8 mouse cellular contexts compared by ENCODE assay signal in genomic region chr12:113001133-113001474, GRCm38 (mm10). TPM values are rescaled to one million over a fixed set of nuclear protein-coding genes. Genes with fewer than 3 reads are reported as not detected.
DNase-seq lines count a peak whose midpoint lies in the region; ATAC-seq and TF ChIP-seq lines count a peak whose summit lies in the region.

No protein-coding gene starts in this region.

- TF ChIP-seq CTCF in heart, adult 2 months (IDR thresholded peaks at IDR 0.05): no peak
- no peak for TF ChIP-seq CTCF in CH12.LX (conservative IDR thresholded peaks at IDR 0.05 in 1 of 2, IDR thresholded peaks at IDR 0.05 in 1 of 2; ENCODE audit: low read depth in 2 of 2, low read length in 2 of 2)

- no peaks in the 10 kb centered on the region for H3K36me3 ChIP-seq in heart, adult 2 months (ENCODE audit: control insufficient read depth, insufficient read depth, low read length)
- peaks cover 9 to 19% of the 10 kb centered on the region in 2 experiments for H3K36me3 ChIP-seq in CH12.LX (replicated peaks in 1 of 2; ENCODE audit: control insufficient read depth in 1 of 2, insufficient read depth in 1 of 2, low read length in 1 of 2)
- H3K36me3 ChIP-seq in forebrain, embryonic 16.5 days (ENCODE audit: control insufficient read depth, insufficient read depth): no peaks in the 10 kb centered on the region
- H3K36me3 ChIP-seq in macrophage (ENCODE audit: inconsistent target): no peaks in the 10 kb centered on the region

- H3K4me2 ChIP-seq in CH12.LX (ENCODE audit: insufficient read depth, low read depth, poor library complexity, severe bottlenecking): peak overlapping the region; percentile 75
- peak overlapping the region; percentile 65 for H3K4me2 ChIP-seq in forebrain, embryonic 16.5 days (ENCODE audit: low read length)

- in situ Hi-C loops in CH12.LX (cut with MboI; ENCODE audit: low pct_ligation_motif_present, low pct_unique_long_range_greater_than_20kb, low sequenced_read_pairs): loop anchor here (10.0 kb wide), 2 partner anchors 54 to 84 kb away; no protein-coding TSS in a partner anchor

- dilution Hi-C loops in CH12.LX (cut with MboI; ENCODE audit: extremely low pct_ligation_motif_present, extremely low pct_unique_long_range_greater_than_20kb, low sequenced_read_pairs): no loop called here

- ATAC-seq in forebrain, embryonic 16.5 days: no peak

- peaks cover 5% of the 10 kb centered on the region for H3K4me1 ChIP-seq in heart, adult 2 months (ENCODE audit: control insufficient read depth, insufficient read depth, low read length)
- peaks cover 4 to 19% of the 10 kb centered on the region in 2 experiments; a peak in 3 of 4 replicates for H3K4me1 ChIP-seq in CH12.LX (ENCODE audit: control insufficient read depth in 1 of 2, insufficient read depth in 2 of 2)
- peaks cover 18% of the 10 kb centered on the region for H3K4me1 ChIP-seq in forebrain, embryonic 16.5 days (replicated peaks; ENCODE audit: control insufficient read depth, insufficient read depth, low read length)

- no peak; the same call in 1 of the 2 replicates for TF ChIP-seq POLR2A in heart, adult 2 months (IDR thresholded peaks at IDR 0.05; ENCODE audit: insufficient read depth, low read depth, low read length)
- no peak for TF ChIP-seq POLR2A in CH12.LX (IDR thresholded peaks at IDR 0.05; ENCODE audit: low read depth, low read length)

- no peak for TF ChIP-seq EP300 in heart, adult 2 months (IDR thresholded peaks at IDR 0.05; ENCODE audit: insufficient read depth, low read depth, low read length)
- 0 out of 2 replicates have a peak, but pooled peaks have one; percentile 16 for TF ChIP-seq EP300 in CH12.LX (IDR thresholded peaks at IDR 0.05; ENCODE audit: low read length)

- peak overlapping the region; percentile 58 for H3K9ac ChIP-seq in heart, adult 2 months (ENCODE audit: low read depth, low read length)
- peak overlapping the region; percentile 58 for H3K9ac ChIP-seq in CH12.LX (ENCODE audit: insufficient read depth, low read depth)
- peak overlapping the region; percentile 97 for H3K9ac ChIP-seq in forebrain, embryonic 16.5 days (replicated peaks; ENCODE audit: low read depth, low read length)

- TF ChIP-seq RAD21 in CH12.LX (IDR thresholded peaks at IDR 0.05; ENCODE audit: low read depth, low read length): no peak

- DNase-seq in heart, adult 2 months: no peak
- no peak for DNase-seq in heart, adult 11 months
- DNase-seq in CH12.LX (ENCODE audit: extremely low read depth): no peak
- no peak for DNase-seq in ovary, postnatal 10 days (ENCODE audit: low spot score)
- no peak for DNase-seq in urinary bladder, postnatal 25 days (ENCODE audit: low spot score)
- no peak for DNase-seq in layer of hippocampus, adult 9-10 months (ENCODE audit: low spot score)

- no peaks in the 10 kb centered on the region for H3K9me3 ChIP-seq in CH12.LX (replicated peaks; ENCODE audit: low read length)
- no peaks in the 10 kb centered on the region for H3K9me3 ChIP-seq in forebrain, embryonic 16.5 days (ENCODE audit: control insufficient read depth, low read length)

- H3K79me2 ChIP-seq in heart, adult 2 months (replicated peaks; ENCODE audit: control insufficient read depth, insufficient read depth, low read length): peaks cover 8% of the 10 kb centered on the region
- H3K79me2 ChIP-seq in CH12.LX (replicated peaks; ENCODE audit: control insufficient read depth, extremely low read depth, insufficient read depth, poor library complexity, severe bottlenecking) (peaks cover 18% of the 10 kb centered on the region), macrophage (ENCODE audit: inconsistent target) (peaks cover 39% of the 10 kb centered on the region)

- H3K4me3 ChIP-seq in heart, adult 2 months: peak overlapping the region; percentile 36
- H3K4me3 ChIP-seq in CH12.LX (replicated peaks in 1 of 3; ENCODE audit: low read depth in 2 of 3, low read length in 2 of 3, poor library complexity in 1 of 3) (peak overlapping the region; percentile 59 to 81 (median 77)), macrophage (ENCODE audit: inconsistent target) (peak overlapping the region; percentile 62)
- peak overlapping the region; percentile 92 for H3K4me3 ChIP-seq in forebrain, embryonic 16.5 days (replicated peaks; ENCODE audit: low read length)

- peak overlapping the region; percentile 90 for H3K27ac ChIP-seq in heart, adult 2 months
- H3K27ac ChIP-seq in CH12.LX (ENCODE audit: insufficient read depth, low read depth): no peak overlapping the region
- H3K27ac ChIP-seq in forebrain, embryonic 16.5 days (ENCODE audit: low read length): peak overlapping the region; percentile 94
- H3K27ac ChIP-seq in macrophage: peak overlapping the region; percentile 68

- WGBS in heart, adult 2 months: 3% methylated on average over 5 of the region's 5 CpGs
- 7% methylated on average over 5 of the region's 5 CpGs for WGBS in forebrain, embryonic 16.5 days
- 0% methylated on average over 5 of the region's 5 CpGs for WGBS in macrophage (ENCODE audit: missing documents)

- H3K27me3 ChIP-seq in heart, adult 2 months (ENCODE audit: control insufficient read depth, insufficient read depth, low read length): no peaks in the 10 kb centered on the region
- H3K27me3 ChIP-seq in CH12.LX (replicated peaks): peaks cover 7% of the 10 kb centered on the region
- no peaks in the 10 kb centered on the region for H3K27me3 ChIP-seq in forebrain, embryonic 16.5 days (replicated peaks; ENCODE audit: control insufficient read depth, insufficient read depth, low read length)

- intact Hi-C loops in heart, adult 2 months (cut with DNase I): loop anchor here (1.0 to 2.0 kb wide), 3 partner anchors 13 to 142 kb away; partner anchors contain the start of genes Btbd6 and Pacs2

TF ChIP-seq in CH12.LX, 34 proteins besides CTCF, POLR2A, EP300 and RAD21:
- no peak for TF ChIP-seq TBP (conservative IDR thresholded peaks at IDR 0.05; ENCODE audit: low read depth, low read length)
- TF ChIP-seq POLR2AphosphoS2 (IDR thresholded peaks at IDR 0.05; ENCODE audit: low read depth, low read length): no peak
- TF ChIP-seq KAT2A (IDR thresholded peaks at IDR 0.05; ENCODE audit: insufficient replicate concordance, low read length): no peak
- TF ChIP-seq ZKSCAN1 (IDR thresholded peaks at IDR 0.05; ENCODE audit: borderline replicate concordance, low read depth, low read length): no peak
- no peak for TF ChIP-seq CHD1 (IDR thresholded peaks at IDR 0.05; ENCODE audit: low read depth, low read length)
- no peak for TF ChIP-seq MEF2A (IDR thresholded peaks at IDR 0.05; ENCODE audit: borderline replicate concordance, low read depth, low read length)

RNA-seq across cellular contexts. Expression of gene Brf1, which starts 0.6 kb away (rescaled TPM):
- total RNA-seq in heart, adult 2 months (2021): 10 to 100 TPM; 22.3 to 25.1 TPM
- 22.4 and 29.3 TPM in 2 replicates for polyA plus RNA-seq in heart, adult 2 months (2012; rRNA removed)
- total RNA-seq in CH12.LX (2012; rRNA removed): 30.8 and 31.2 TPM in 2 replicates
- 15.9 and 18.1 TPM in 2 replicates for total RNA-seq in CH12.LX (2014; rRNA removed)
- 29.6 and 30.6 TPM in 2 replicates for polyA plus RNA-seq in CH12.LX (2012; ENCODE audit: insufficient read length, low read depth)
- 60.8 and 64.6 TPM in 2 replicates for polyA plus RNA-seq in forebrain, embryonic 16.5 days (2015; fragmentation: Nextera tagmentation; extraction: Ambion mirVana)
- 100 to 1,000 TPM; 183 to 360 (median 252) TPM for total RNA-seq in macrophage (2018; cell fraction: chromatin; rRNA removed)
- 10 to 100 TPM in 18 of 26 experiments, 1 to 10 TPM in 8; 6.4 to 22.0 (median 13.0) TPM for total RNA-seq in macrophage (2018; cell fraction: cytosol; rRNA removed)
- 100 to 1,000 TPM in 18 of 26 experiments, 10 to 100 TPM in 8; 64.8 to 206 (median 130) TPM for total RNA-seq in macrophage (2018; cell fraction: nucleus; rRNA removed)
- polyA plus RNA-seq in macrophage (2018): 15.4 to 26.6 TPM (median 18.3 TPM) in 3 replicates

RNA-seq across cellular contexts. Expression of gene Pacs2, which starts 13.2 kb away (rescaled TPM):
- total RNA-seq in heart, adult 2 months (2021): 10 to 100 TPM; 34.9 to 37.5 TPM
- 34.8 and 37.4 TPM in 2 replicates for polyA plus RNA-seq in heart, adult 2 months (2012; rRNA removed)
- total RNA-seq in CH12.LX (2012; rRNA removed): 6.5 and 7.1 TPM in 2 replicates
- total RNA-seq in CH12.LX (2014; rRNA removed): 2.4 and 3.1 TPM in 2 replicates
- 7.0 and 8.2 TPM in 2 replicates for polyA plus RNA-seq in CH12.LX (2012; ENCODE audit: insufficient read length, low read depth)
- polyA plus RNA-seq in forebrain, embryonic 16.5 days (2015; fragmentation: Nextera tagmentation; extraction: Ambion mirVana): 21.7 and 23.2 TPM in 2 replicates
- 100 to 1,000 TPM in 21 of 26 experiments, 10 to 100 TPM in 5; 43.0 to 223 (median 156) TPM for total RNA-seq in macrophage (2018; cell fraction: chromatin; rRNA removed)
- total RNA-seq in macrophage (2018; cell fraction: cytosol; rRNA removed): 10 to 100 TPM; 48.1 to 83.4 (median 70.4) TPM
- total RNA-seq in macrophage (2018; cell fraction: nucleus; rRNA removed): 100 to 1,000 TPM in 13 of 26 experiments, 10 to 100 TPM in 13; 44.8 to 156 (median 99.8) TPM
- polyA plus RNA-seq in macrophage (2018): 42.2 to 56.7 TPM (median 54.3 TPM) in 3 replicates

RNA-seq across cellular contexts. Expression of gene Btbd6, which starts 24.8 kb away (rescaled TPM):
- total RNA-seq in heart, adult 2 months (2021): 10 to 100 TPM; 21.8 to 24.3 TPM
- 26.7 and 27.4 TPM in 2 replicates for polyA plus RNA-seq in heart, adult 2 months (2012; rRNA removed)
- 10.8 and 11.9 TPM in 2 replicates for total RNA-seq in CH12.LX (2012; rRNA removed)
- total RNA-seq in CH12.LX (2014; rRNA removed): 4.3 and 5.6 TPM in 2 replicates
- 8.0 and 9.9 TPM in 2 replicates for polyA plus RNA-seq in CH12.LX (2012; ENCODE audit: insufficient read length, low read depth)
- 41.4 and 49.7 TPM in 2 replicates for polyA plus RNA-seq in forebrain, embryonic 16.5 days (2015; fragmentation: Nextera tagmentation; extraction: Ambion mirVana)
- 10 to 100 TPM in 2 of 26 experiments, 1 to 10 TPM in 23, not detected in 1; 1.1 to 16.4 (median 4.0) TPM for total RNA-seq in macrophage (2018; cell fraction: chromatin; rRNA removed)
- total RNA-seq in macrophage (2018; cell fraction: cytosol; rRNA removed): 10 to 100 TPM in 2 of 26 experiments, 1 to 10 TPM in 24; 2.7 to 11.0 (median 5.0) TPM
- 10 to 100 TPM in 3 of 26 experiments, 1 to 10 TPM in 23; 1.9 to 17.2 (median 4.7) TPM for total RNA-seq in macrophage (2018; cell fraction: nucleus; rRNA removed)
- 5.3 to 10.9 TPM (median 9.7 TPM) in 3 replicates for polyA plus RNA-seq in macrophage (2018)

RNA-seq across cellular contexts. Expression of gene Nudt14, which starts 59.2 kb away (rescaled TPM):
- 1 to 10 TPM; 5.7 to 8.6 TPM for total RNA-seq in heart, adult 2 months (2021)
- polyA plus RNA-seq in heart, adult 2 months (2012; rRNA removed): 11.4 and 14.8 TPM in 2 replicates
- total RNA-seq in CH12.LX (2012; rRNA removed) (15.9 and 23.9 TPM in 2 replicates), CH12.LX (2014; rRNA removed) (17.7 and 19.7 TPM in 2 replicates)
- polyA plus RNA-seq in CH12.LX (2012; ENCODE audit: insufficient read length, low read depth) (20.0 and 20.7 TPM in 2 replicates), macrophage (2018) (5.3 to 15.2 TPM (median 11.4 TPM) in 3 replicates)
- polyA plus RNA-seq in forebrain, embryonic 16.5 days (2015; fragmentation: Nextera tagmentation; extraction: Ambion mirVana): 53.4 and 57.0 TPM in 2 replicates
- 10 to 100 TPM in 5 of 26 experiments, 1 to 10 TPM in 19, under 1 TPM in 2; 0.62 to 13.0 (median 5.9) TPM for total RNA-seq in macrophage (2018; cell fraction: chromatin; rRNA removed)
- 10 to 100 TPM in 14 of 26 experiments, 1 to 10 TPM in 12; 7.8 to 14.4 (median 10.3) TPM for total RNA-seq in macrophage (2018; cell fraction: cytosol; rRNA removed)
- 10 to 100 TPM in 2 of 26 experiments, 1 to 10 TPM in 24; 2.1 to 11.1 (median 5.7) TPM for total RNA-seq in macrophage (2018; cell fraction: nucleus; rRNA removed)

Comparison
In these comparisons a context has a peak if more than half of its experiments do, and no peak if none do; other contexts are left out.
1. H3K4me3 ChIP-seq: peak in every context shown above with its lines; median percentile 92 in forebrain, embryonic 16.5 days; 77 in CH12.LX; 62 in macrophage; 36 in heart, adult 2 months.